7 mouse cellular contexts compared by ENCODE assay signal in the genomic region with DNA sequence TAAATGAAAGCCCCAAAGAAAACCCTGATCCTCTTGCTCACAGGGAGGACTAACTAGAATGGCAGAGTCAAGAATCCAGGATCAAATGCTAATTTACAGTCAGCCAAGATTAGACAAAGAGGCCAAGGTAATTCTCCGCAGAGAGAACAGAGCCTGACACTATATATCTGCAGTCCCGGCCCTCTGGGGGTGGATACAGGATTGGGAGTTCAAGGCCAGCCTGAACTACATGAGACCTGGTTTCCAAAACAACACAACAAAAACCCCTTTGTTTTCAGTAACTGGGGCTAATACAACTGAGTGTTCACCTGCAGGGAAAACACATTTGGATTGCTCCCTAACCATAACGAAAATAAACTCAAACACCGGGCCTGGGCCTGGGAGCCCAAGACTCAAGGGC. TPM values are rescaled to one million over a fixed set of nuclear protein-coding genes. Genes with fewer than 3 reads are reported as not detected.
A peak's percentile ranks its signal among the peaks of the same experiment; 100 is the strongest.
DNase-seq lines count a peak whose midpoint lies in the region; ATAC-seq and TF ChIP-seq lines count a peak whose summit lies in the region.

No protein-coding gene starts in this region.

- intact Hi-C loops in left cerebral cortex, postnatal 14 days (cut with DNase I): no loop called here

- H3K4me1 ChIP-seq in heart, embryonic 16.5 days (ENCODE audit: control insufficient read depth, insufficient read depth, low read length): peaks cover 72% of the 10 kb centered on the region
- peaks cover 60% of the 10 kb centered on the region for H3K4me1 ChIP-seq in thymus, adult 2 months (replicated peaks; ENCODE audit: control insufficient read depth, insufficient read depth, low read length)
- H3K4me1 ChIP-seq in limb, embryonic 14.5 days (ENCODE audit: control insufficient read depth, insufficient read depth, low read length): peaks cover 22% of the 10 kb centered on the region

- H3K4me3 ChIP-seq in heart, embryonic 16.5 days (ENCODE audit: low read length): no peak overlapping the region
- H3K4me3 ChIP-seq in thymus, adult 2 months (ENCODE audit: control insufficient read depth, insufficient read depth, low read length): no peak overlapping the region
- no peak overlapping the region for H3K4me3 ChIP-seq in limb, embryonic 14.5 days (replicated peaks; ENCODE audit: low read length)

- no peak for DNase-seq in heart, postnatal 4 days
- no peak for DNase-seq in thymus, adult 2 months
- no peak for DNase-seq in thymus, postnatal 0 days (ENCODE audit: low spot score)
- DNase-seq in limb, embryonic 14.5 days (ENCODE audit: low spot score): no peak
- DNase-seq in c-Kit-positive CD71-positive TER-119-positive erythroid progenitor cells, embryonic 14.5 days (ENCODE audit: low spot score): no peak
- no peak for DNase-seq in left cerebral cortex, postnatal 14 days (ENCODE audit: low spot score in 2 of 2)

- 55% methylated on average over 4 of the region's 4 CpGs for WGBS in heart, embryonic 16.5 days
- WGBS in thymus, adult 2 months: 92% methylated on average over 4 of the region's 4 CpGs
- WGBS in limb, embryonic 14.5 days: 73% methylated on average over 4 of the region's 4 CpGs

- H3K27ac ChIP-seq in heart, embryonic 16.5 days (ENCODE audit: low read length): peak overlapping the region; percentile 95
- peak overlapping the region; percentile 90 for H3K27ac ChIP-seq in thymus, adult 2 months (ENCODE audit: control insufficient read depth, insufficient read depth, low read length)
- 0 out of 2 replicates have a peak overlapping the region, but pooled peaks have one; percentile 33 for H3K27ac ChIP-seq in limb, embryonic 14.5 days (replicated peaks; ENCODE audit: low read depth, low read length)

- H3K9ac ChIP-seq in heart, embryonic 16.5 days (ENCODE audit: low read length): peak overlapping the region; percentile 67
- no peak overlapping the region for H3K9ac ChIP-seq in limb, embryonic 14.5 days (ENCODE audit: low read depth, low read length, severe bottlenecking)

- ATAC-seq in heart, embryonic 16.5 days (replicated peaks; ENCODE audit: extremely low read depth, insufficient read depth, low FRiP score): no peak
- no peak for ATAC-seq in limb, embryonic 14.5 days (ENCODE audit: low FRiP score, low read depth)

- peak overlapping the region; percentile 31; the same call in 1 of the 2 replicates for H3K4me2 ChIP-seq in heart, embryonic 16.5 days (ENCODE audit: low read depth, low read length)
- H3K4me2 ChIP-seq in limb, embryonic 14.5 days (replicated peaks; ENCODE audit: low read depth, low read length, severe bottlenecking): no peak overlapping the region

- TF ChIP-seq POLR2A in thymus, adult 2 months (IDR thresholded peaks at IDR 0.05; ENCODE audit: control insufficient read depth, extremely low read depth, insufficient read depth, low read length, poor library complexity): no peak
- TF ChIP-seq POLR2A in limb, embryonic 14.5 days (IDR thresholded peaks at IDR 0.05; ENCODE audit: borderline replicate concordance, extremely low read depth, insufficient read depth, insufficient read length): no peak

- no peaks in the 10 kb centered on the region for H3K9me3 ChIP-seq in heart, embryonic 16.5 days (replicated peaks; ENCODE audit: control insufficient read depth, low read length)
- no peaks in the 10 kb centered on the region for H3K9me3 ChIP-seq in limb, embryonic 14.5 days (ENCODE audit: control insufficient read depth, low read length)

- TF ChIP-seq CTCF in thymus, adult 2 months (IDR thresholded peaks at IDR 0.05; ENCODE audit: borderline replicate concordance, control insufficient read depth, extremely low read depth, insufficient read depth, low read length, poor library complexity): no peak

- H3K27me3 ChIP-seq in heart, embryonic 16.5 days (ENCODE audit: control insufficient read depth, insufficient read depth, low read length): no peaks in the 10 kb centered on the region
- no peaks in the 10 kb centered on the region for H3K27me3 ChIP-seq in thymus, adult 2 months (ENCODE audit: control insufficient read depth, insufficient read depth, low read length)
- 0 out of 2 replicates have a peak, but pooled peaks cover 2% of the 10 kb centered on the region for H3K27me3 ChIP-seq in limb, embryonic 14.5 days (ENCODE audit: control insufficient read depth, insufficient read depth, low read length)

- H3K36me3 ChIP-seq in heart, embryonic 16.5 days (ENCODE audit: control insufficient read depth, insufficient read depth): no peaks in the 10 kb centered on the region
- H3K36me3 ChIP-seq in thymus, adult 2 months (ENCODE audit: control insufficient read depth, insufficient read depth, low read length): no peaks in the 10 kb centered on the region
- H3K36me3 ChIP-seq in limb, embryonic 14.5 days (ENCODE audit: control insufficient read depth, insufficient read depth, low read length): peaks cover 19% of the 10 kb centered on the region; the same call in 1 of the 2 replicates

RNA-seq across cellular contexts. Expression of gene Naglu, which starts 5.3 kb away (rescaled TPM):
- 11.5 and 13.1 TPM in 2 replicates for polyA plus RNA-seq in heart, embryonic 16.5 days (2015; fragmentation: Nextera tagmentation; extraction: Ambion mirVana)
- 10 to 100 TPM in 1 of 2 experiments, 1 to 10 TPM in 1; 9.0 to 10.1 TPM for total RNA-seq in heart, postnatal 4 days (2021)
- 24.3 and 25.2 TPM in 2 replicates for polyA plus RNA-seq in thymus, adult 2 months (2012; rRNA removed)
- 10.5 and 11.5 TPM in 2 replicates for polyA plus RNA-seq in thymus, postnatal 0 days (2015; fragmentation: Nextera tagmentation; extraction: Ambion mirVana)
- polyA plus RNA-seq in limb, embryonic 14.5 days (2012; rRNA removed): 12.8 and 18.5 TPM in 2 replicates
- polyA plus RNA-seq in limb, embryonic 14.5 days (2014; fragmentation: Nextera tagmentation; extraction: Ambion mirVana): 9.8 and 10.3 TPM in 2 replicates
- total RNA-seq in left cerebral cortex, postnatal 14 days (2021): 10 to 100 TPM in 1 of 2 experiments, 1 to 10 TPM in 1; 7.3 to 11.9 TPM

RNA-seq across cellular contexts. Expression of gene Hsd17b1, which starts 13.7 kb away (rescaled TPM):
- 0.21 and 0.28 TPM in 2 replicates for polyA plus RNA-seq in heart, embryonic 16.5 days (2015; fragmentation: Nextera tagmentation; extraction: Ambion mirVana)
- not detected for total RNA-seq in heart, postnatal 4 days (2021)
- 0.40 and 0.93 TPM in 2 replicates for polyA plus RNA-seq in thymus, adult 2 months (2012; rRNA removed)
- 0.10 and 0.13 TPM in 2 replicates for polyA plus RNA-seq in thymus, postnatal 0 days (2015; fragmentation: Nextera tagmentation; extraction: Ambion mirVana)
- 0.23 and 0.42 TPM in 2 replicates for polyA plus RNA-seq in limb, embryonic 14.5 days (2012; rRNA removed)
- polyA plus RNA-seq in limb, embryonic 14.5 days (2014; fragmentation: Nextera tagmentation; extraction: Ambion mirVana): not detected in 2 replicates
- 1 to 10 TPM in 1 of 2 experiments, under 1 TPM in 1; 0.42 to 1.1 TPM for total RNA-seq in left cerebral cortex, postnatal 14 days (2021)

RNA-seq across cellular contexts. Expression of gene Coasy, which starts 17.9 kb away (rescaled TPM):
- polyA plus RNA-seq in heart, embryonic 16.5 days (2015; fragmentation: Nextera tagmentation; extraction: Ambion mirVana): 29.9 and 30.0 TPM in 2 replicates
- total RNA-seq in heart, postnatal 4 days (2021): 10 to 100 TPM; 15.4 to 16.2 TPM
- 68.5 and 74.2 TPM in 2 replicates for polyA plus RNA-seq in thymus, adult 2 months (2012; rRNA removed)
- polyA plus RNA-seq in thymus, postnatal 0 days (2015; fragmentation: Nextera tagmentation; extraction: Ambion mirVana): 37.3 and 40.5 TPM in 2 replicates
- 49.1 and 64.3 TPM in 2 replicates for polyA plus RNA-seq in limb, embryonic 14.5 days (2012; rRNA removed)
- polyA plus RNA-seq in limb, embryonic 14.5 days (2014; fragmentation: Nextera tagmentation; extraction: Ambion mirVana): 41.9 and 43.3 TPM in 2 replicates
- total RNA-seq in left cerebral cortex, postnatal 14 days (2021): 10 to 100 TPM; 31.1 to 32.0 TPM

RNA-seq across cellular contexts. Expression of gene Mlx, which starts 22.6 kb away (rescaled TPM):
- polyA plus RNA-seq in heart, embryonic 16.5 days (2015; fragmentation: Nextera tagmentation; extraction: Ambion mirVana): 38.6 and 41.7 TPM in 2 replicates
- 10 to 100 TPM; 17.5 to 17.7 TPM for total RNA-seq in heart, postnatal 4 days (2021)
- 79.1 and 110 TPM in 2 replicates for polyA plus RNA-seq in thymus, adult 2 months (2012; rRNA removed)
- polyA plus RNA-seq in thymus, postnatal 0 days (2015; fragmentation: Nextera tagmentation; extraction: Ambion mirVana): 79.8 and 80.8 TPM in 2 replicates
- polyA plus RNA-seq in limb, embryonic 14.5 days (2012; rRNA removed): 40.2 and 61.6 TPM in 2 replicates
- polyA plus RNA-seq in limb, embryonic 14.5 days (2014; fragmentation: Nextera tagmentation; extraction: Ambion mirVana): 42.4 and 44.4 TPM in 2 replicates
- 10 to 100 TPM; 44.9 to 49.9 TPM for total RNA-seq in left cerebral cortex, postnatal 14 days (2021)

RNA-seq across cellular contexts. Expression of gene Psmc3ip, which starts 30.8 kb away (rescaled TPM):
- polyA plus RNA-seq in heart, embryonic 16.5 days (2015; fragmentation: Nextera tagmentation; extraction: Ambion mirVana): 22.6 and 25.7 TPM in 2 replicates
- total RNA-seq in heart, postnatal 4 days (2021): 10 to 100 TPM; 11.7 to 13.6 TPM
- 6.0 and 6.1 TPM in 2 replicates for polyA plus RNA-seq in thymus, adult 2 months (2012; rRNA removed)
- 34.6 and 39.0 TPM in 2 replicates for polyA plus RNA-seq in thymus, postnatal 0 days (2015; fragmentation: Nextera tagmentation; extraction: Ambion mirVana)
- polyA plus RNA-seq in limb, embryonic 14.5 days (2012; rRNA removed): 15.7 and 24.3 TPM in 2 replicates
- 32.9 and 36.5 TPM in 2 replicates for polyA plus RNA-seq in limb, embryonic 14.5 days (2014; fragmentation: Nextera tagmentation; extraction: Ambion mirVana)
- 1 to 10 TPM; 3.7 to 4.0 TPM for total RNA-seq in left cerebral cortex, postnatal 14 days (2021)

Comparison
In these comparisons a context has a peak if more than half of its experiments do, and no peak if none do; other contexts are left out.
1. H3K27ac ChIP-seq: peak in every context shown above with its lines; median percentile 95 in heart, embryonic 16.5 days; 90 in thymus, adult 2 months; 33 in limb, embryonic 14.5 days.